Mouse (Mus musculus): ENCODE measurements around the gene Abtb2. TPM values are rescaled to one million over a fixed set of nuclear protein-coding genes. Genes with fewer than 3 reads are reported as not detected.
A peak's percentile ranks its signal among the peaks of the same experiment; 100 is the strongest.

Abtb2 gene
- polyA plus RNA-seq, 1 experiment: 11.9 TPM

- TF ChIP-seq POLR2A (IDR thresholded peaks at IDR 0.05; ENCODE audit: extremely low read depth, insufficient read depth, low read length): no peak
- TF ChIP-seq CTCF (IDR thresholded peaks at IDR 0.05; ENCODE audit: extremely low read depth, insufficient read depth, low read length): no peak
- H3K4me3 ChIP-seq (ENCODE audit: insufficient read depth, low read length): peak overlapping the region; percentile 36; the same call in 1 of the 2 replicates
- H3K4me1 ChIP-seq (ENCODE audit: control insufficient read depth, insufficient read depth, low read length): no peaks in the 10 kb centered on the region; the same call in 1 of the 2 replicates
- H3K27ac ChIP-seq (ENCODE audit: insufficient read depth, low read length): no peak overlapping the region
These were observed 929 bp upstream of the Abtb2 start for GRCm38 (mm10) chr2:103565171-103565591.

- Histone ChIP-seq H3K27ac (ENCODE audit: insufficient read depth, low read length) (no peak overlapping the region; the same call in 1 of the 2 replicates), H3K4me1 (ENCODE audit: control insufficient read depth, insufficient read depth, low read length) (no peaks in the 10 kb centered on the region; the same call in 1 of the 2 replicates), H3K4me3 (ENCODE audit: insufficient read depth, low read length) (peak overlapping the region; percentile 36)
- TF ChIP-seq CTCF (IDR thresholded peaks at IDR 0.05; ENCODE audit: extremely low read depth, insufficient read depth, low read length) (no peak), POLR2A (IDR thresholded peaks at IDR 0.05; ENCODE audit: extremely low read depth, insufficient read depth, low read length) (no peak)
These were observed 258 bp downstream of the Abtb2 start for GRCm38 (mm10) chr2:103566423-103566712.

DNA sequence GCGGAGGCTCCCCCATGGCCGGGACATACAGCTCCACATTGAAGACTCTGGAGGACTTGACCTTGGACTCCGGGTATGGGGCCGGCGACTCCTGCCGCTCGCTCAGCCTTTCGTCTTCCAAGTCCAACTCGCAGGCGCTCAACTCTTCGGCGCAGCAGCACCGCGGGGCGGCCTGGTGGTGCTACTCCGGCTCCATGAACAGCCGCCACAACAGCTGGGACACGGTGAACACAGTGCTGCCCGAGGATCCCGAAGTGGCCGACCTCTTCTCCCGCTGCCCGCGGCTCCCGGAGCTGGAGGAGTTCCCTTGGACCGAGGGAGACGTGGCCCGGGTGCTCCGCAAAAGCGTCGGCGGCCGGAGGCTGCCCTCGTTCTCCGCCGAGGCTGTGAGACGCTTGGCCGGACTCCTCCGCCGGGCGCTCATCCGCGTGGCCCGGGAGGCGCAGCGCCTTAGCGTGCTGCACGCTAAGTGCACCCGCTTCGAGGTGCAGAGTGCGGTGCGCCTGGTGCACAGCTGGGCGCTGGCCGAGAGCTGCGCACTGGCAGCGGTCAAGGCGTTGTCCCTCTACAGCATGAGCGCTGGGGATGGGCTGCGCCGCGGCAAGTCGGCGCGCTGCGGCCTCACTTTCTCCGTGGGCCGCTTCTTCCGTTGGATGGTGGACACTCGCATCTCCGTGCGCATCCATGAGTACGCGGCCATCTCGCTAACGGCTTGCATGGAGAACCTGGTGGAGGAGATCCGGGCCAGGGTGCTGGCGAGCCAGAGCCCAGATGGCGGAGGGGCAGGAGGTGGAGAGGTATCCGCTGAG lies 807 bp downstream of the Abtb2 start:
- H3K4me3 ChIP-seq (ENCODE audit: insufficient read depth, low read length): peak overlapping the region; percentile 36
- TF ChIP-seq CTCF (IDR thresholded peaks at IDR 0.05; ENCODE audit: extremely low read depth, insufficient read depth, low read length) (no peak), POLR2A (IDR thresholded peaks at IDR 0.05; ENCODE audit: extremely low read depth, insufficient read depth, low read length) (no peak)
- no peak overlapping the region; the same call in 1 of the 2 replicates for H3K27ac ChIP-seq (ENCODE audit: insufficient read depth, low read length)
- H3K4me1 ChIP-seq (ENCODE audit: control insufficient read depth, insufficient read depth, low read length): no peaks in the 10 kb centered on the region; the same call in 1 of the 2 replicates

GRCm38 (mm10) chr2:103568161-103568560 lies 2.1 kb downstream of the Abtb2 start:
- H3K4me3 ChIP-seq (ENCODE audit: insufficient read depth, low read length): peak overlapping the region; percentile 36

DNA sequence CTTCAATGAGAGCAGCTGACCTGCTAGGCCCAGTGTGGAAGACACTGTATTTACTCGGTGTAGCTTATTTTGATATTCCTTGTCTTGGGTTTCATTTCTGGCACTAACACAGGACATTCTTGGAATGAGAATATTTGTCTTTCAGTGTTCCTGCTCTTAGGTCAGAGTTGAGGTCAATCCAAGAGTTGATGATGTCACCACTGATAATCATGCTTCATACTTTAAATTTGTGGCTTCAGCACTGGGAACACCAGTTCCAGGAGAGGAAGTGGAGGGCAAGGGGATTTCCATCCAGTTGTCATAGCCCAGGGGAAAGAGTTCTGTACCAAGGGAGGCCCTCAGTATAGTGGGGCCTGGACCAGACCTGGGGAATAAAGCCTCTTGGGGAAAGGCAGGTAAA lies 3.6 kb downstream of the Abtb2 start:
- TF ChIP-seq CTCF (IDR thresholded peaks at IDR 0.05; ENCODE audit: extremely low read depth, insufficient read depth, low read length) (no peak), POLR2A (IDR thresholded peaks at IDR 0.05; ENCODE audit: extremely low read depth, insufficient read depth, low read length) (no peak)
- Histone ChIP-seq H3K4me1 (ENCODE audit: control insufficient read depth, insufficient read depth, low read length) (no peaks in the 10 kb centered on the region; the same call in 1 of the 2 replicates), H3K4me3 (ENCODE audit: insufficient read depth, low read length) (no peak overlapping the region), H3K27ac (ENCODE audit: insufficient read depth, low read length) (no peak overlapping the region)

More at GRCm38 (mm10) chr2:103568161-103568560, 2.1 kb downstream of the Abtb2 start:
- TF ChIP-seq CTCF (IDR thresholded peaks at IDR 0.05; ENCODE audit: extremely low read depth, insufficient read depth, low read length) (no peak), POLR2A (IDR thresholded peaks at IDR 0.05; ENCODE audit: extremely low read depth, insufficient read depth, low read length) (no peak)
- no peaks in the 10 kb centered on the region; the same call in 1 of the 2 replicates for H3K4me1 ChIP-seq (ENCODE audit: control insufficient read depth, insufficient read depth, low read length)
- no peak overlapping the region for H3K27ac ChIP-seq (ENCODE audit: insufficient read depth, low read length)

DNA sequence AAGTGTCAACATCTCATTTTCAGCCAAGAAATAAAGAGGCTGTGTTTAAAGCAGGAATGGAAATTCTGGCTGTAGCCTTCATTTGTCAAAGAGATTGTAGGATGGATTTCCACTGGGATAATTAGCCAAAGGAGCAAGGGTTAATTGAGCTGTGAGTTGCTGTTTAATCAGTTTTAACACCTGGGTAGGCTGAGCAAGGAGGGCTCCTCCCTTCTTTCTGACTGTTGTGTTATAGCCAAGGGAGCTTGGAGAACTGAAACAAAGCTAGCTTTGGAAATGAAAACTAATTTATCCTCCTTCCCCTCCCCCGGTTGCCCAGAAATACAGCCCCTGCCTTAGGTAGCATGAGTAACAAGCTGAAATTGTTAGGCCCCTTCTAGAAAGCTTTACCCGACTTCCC lies 6.2 kb downstream of the Abtb2 start:
- Histone ChIP-seq H3K4me1 (ENCODE audit: control insufficient read depth, insufficient read depth, low read length) (no peaks in the 10 kb centered on the region; the same call in 1 of the 2 replicates), H3K4me3 (ENCODE audit: insufficient read depth, low read length) (no peak overlapping the region), H3K27ac (ENCODE audit: insufficient read depth, low read length) (no peak overlapping the region)
- TF ChIP-seq POLR2A (IDR thresholded peaks at IDR 0.05; ENCODE audit: extremely low read depth, insufficient read depth, low read length): no peak
- TF ChIP-seq CTCF (IDR thresholded peaks at IDR 0.05; ENCODE audit: extremely low read depth, insufficient read depth, low read length): no peak

GRCm38 (mm10) chr2:103576371-103576770 lies 10.3 kb downstream of the Abtb2 start:
- TF ChIP-seq CTCF (IDR thresholded peaks at IDR 0.05; ENCODE audit: extremely low read depth, insufficient read depth, low read length) (no peak), POLR2A (IDR thresholded peaks at IDR 0.05; ENCODE audit: extremely low read depth, insufficient read depth, low read length) (no peak)
- Histone ChIP-seq H3K4me1 (ENCODE audit: control insufficient read depth, insufficient read depth, low read length) (peaks cover 2% of the 10 kb centered on the region; the same call in 1 of the 2 replicates), H3K4me3 (ENCODE audit: insufficient read depth, low read length) (no peak overlapping the region), H3K27ac (ENCODE audit: insufficient read depth, low read length) (no peak overlapping the region)

- H3K27ac ChIP-seq (ENCODE audit: insufficient read depth, low read length): no peak overlapping the region
- H3K4me3 ChIP-seq (ENCODE audit: insufficient read depth, low read length): no peak overlapping the region
- peaks cover 2% of the 10 kb centered on the region; the same call in 1 of the 2 replicates for H3K4me1 ChIP-seq (ENCODE audit: control insufficient read depth, insufficient read depth, low read length)
- TF ChIP-seq POLR2A (IDR thresholded peaks at IDR 0.05; ENCODE audit: extremely low read depth, insufficient read depth, low read length): no peak
- TF ChIP-seq CTCF (IDR thresholded peaks at IDR 0.05; ENCODE audit: extremely low read depth, insufficient read depth, low read length): no peak
These were observed 11.9 kb downstream of the Abtb2 start for GRCm38 (mm10) chr2:103577752-103578662.

GRCm38 (mm10) chr2:103578663-103579213 lies 12.6 kb downstream of the Abtb2 start:
- H3K27ac ChIP-seq (ENCODE audit: insufficient read depth, low read length): no peak overlapping the region
- TF ChIP-seq CTCF (IDR thresholded peaks at IDR 0.05; ENCODE audit: extremely low read depth, insufficient read depth, low read length) (no peak), POLR2A (IDR thresholded peaks at IDR 0.05; ENCODE audit: extremely low read depth, insufficient read depth, low read length) (no peak)
- peaks cover 2% of the 10 kb centered on the region; the same call in 1 of the 2 replicates for H3K4me1 ChIP-seq (ENCODE audit: control insufficient read depth, insufficient read depth, low read length)
- H3K4me3 ChIP-seq (ENCODE audit: insufficient read depth, low read length): no peak overlapping the region

Measured in cortical plate, adult 2 months (tissue).